Mouse (Mus musculus) spleen, adult 2 months (tissue): ENCODE measurements around the gene Clnk.

ENCODE experiments used
- CTCF ChIP-seq: fragments of 200-500 bp; IDR thresholded peaks from 2 replicates; pipeline ENCODE4 v1.5.1; 2011; ENCODE audit warnings: mild to moderate bottlenecking, inconsistent platforms; ENCODE audit not compliant: insufficient read depth, insufficient read length, insufficient replicate concordance; ENCODE audit errors: extremely low read depth
- POLR2A ChIP-seq: fragments of 200-500 bp; IDR thresholded peaks from 2 replicates; pipeline ENCODE4 v1.6.1; 2011; ENCODE audit warnings: low read depth, low read length, inconsistent platforms

- TF ChIP-seq CTCF (no peak), POLR2A (no peak)
Measured at GRCm38 (mm10) chr5:38752749-38753148, 123.9 kb downstream of the Clnk start.
